Mouse (Mus musculus): ENCODE data around the gene Cab39l.

GRCm38 (mm10) chr14:59540761-59541160 lies 100.0 kb downstream of the Cab39l start:
- TF ChIP-seq EP300 (IDR thresholded peaks at IDR 0.05; ENCODE audit: insufficient read depth, low read depth, low read length) (no peak), CTCF (IDR thresholded peaks at IDR 0.05; ENCODE audit: low read depth, low read length) (no peak)

Data from ES-Bruce4 (cell line).